Mouse (Mus musculus): ENCODE data around the gene Pou2f2. TPM values are rescaled to one million over a fixed set of nuclear protein-coding genes. Genes with fewer than 3 reads are reported as not detected.

The Pou2f2 gene
- total RNA-seq, 4 experiments from 2014 or later, result 0.90 to 3.5 (median 1.7) TPM

DNA sequence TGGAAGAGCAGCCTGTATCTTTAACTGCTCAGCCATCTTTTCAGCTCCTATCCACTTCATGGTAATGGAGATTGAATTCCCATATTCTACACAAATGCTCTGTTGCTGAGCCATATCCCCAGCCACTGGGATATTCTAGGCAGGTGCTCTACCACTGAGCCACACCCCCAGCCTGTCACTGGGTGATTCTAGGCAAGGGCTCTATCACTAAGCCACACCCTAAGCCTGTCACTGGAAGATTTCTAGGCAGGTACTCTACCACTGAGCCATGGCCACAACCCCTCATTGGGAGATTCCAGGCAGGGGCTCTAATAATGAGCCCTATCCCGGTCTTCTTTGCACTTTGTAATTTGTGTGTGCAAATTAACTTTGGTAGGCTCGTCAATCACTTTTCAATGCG is 15.6 kb upstream of the Pou2f2 start:
- DNase-seq, result no peak

DNA sequence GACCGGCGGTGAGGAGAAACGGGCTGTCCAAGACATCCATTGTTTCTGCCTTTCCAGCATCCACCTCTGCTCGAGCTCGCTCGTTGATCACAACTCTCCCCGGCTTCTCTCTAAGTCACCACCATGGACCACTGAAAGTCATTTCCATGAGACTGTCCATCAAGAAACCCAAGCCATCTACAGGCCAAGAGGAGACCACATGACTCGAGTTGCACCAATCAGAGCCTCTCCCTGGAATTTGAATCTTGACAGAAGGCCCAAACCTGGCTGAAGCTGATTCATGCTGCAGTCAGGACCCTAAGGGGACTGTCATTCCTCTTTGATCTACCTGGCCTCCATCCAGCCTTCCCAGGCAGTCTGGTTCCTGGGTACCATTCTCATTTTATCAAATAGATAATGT is 12.6 kb upstream of the Pou2f2 start:
- DNase-seq, result no peak

DNA sequence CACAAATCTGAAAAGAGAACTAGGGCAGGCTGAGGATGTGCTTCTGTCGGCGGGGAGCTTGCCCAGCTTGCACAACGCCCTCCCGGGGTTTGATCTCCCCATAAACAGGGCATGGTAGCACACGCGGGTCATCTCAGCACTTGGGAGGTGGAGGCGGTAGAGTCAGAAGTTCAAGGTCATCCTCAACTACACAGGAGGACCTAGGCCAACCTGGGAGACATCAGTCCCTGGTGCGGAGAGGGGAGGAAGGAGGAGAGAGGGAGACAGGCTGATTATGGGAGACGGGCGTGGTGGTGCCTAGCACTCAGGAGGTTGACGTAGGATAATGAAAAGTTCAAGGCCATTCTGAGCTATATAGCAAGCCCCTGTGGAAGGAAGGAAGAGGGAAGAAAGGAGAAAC is 11.3 kb upstream of the Pou2f2 start:
- DNase-seq, result no peak

DNA sequence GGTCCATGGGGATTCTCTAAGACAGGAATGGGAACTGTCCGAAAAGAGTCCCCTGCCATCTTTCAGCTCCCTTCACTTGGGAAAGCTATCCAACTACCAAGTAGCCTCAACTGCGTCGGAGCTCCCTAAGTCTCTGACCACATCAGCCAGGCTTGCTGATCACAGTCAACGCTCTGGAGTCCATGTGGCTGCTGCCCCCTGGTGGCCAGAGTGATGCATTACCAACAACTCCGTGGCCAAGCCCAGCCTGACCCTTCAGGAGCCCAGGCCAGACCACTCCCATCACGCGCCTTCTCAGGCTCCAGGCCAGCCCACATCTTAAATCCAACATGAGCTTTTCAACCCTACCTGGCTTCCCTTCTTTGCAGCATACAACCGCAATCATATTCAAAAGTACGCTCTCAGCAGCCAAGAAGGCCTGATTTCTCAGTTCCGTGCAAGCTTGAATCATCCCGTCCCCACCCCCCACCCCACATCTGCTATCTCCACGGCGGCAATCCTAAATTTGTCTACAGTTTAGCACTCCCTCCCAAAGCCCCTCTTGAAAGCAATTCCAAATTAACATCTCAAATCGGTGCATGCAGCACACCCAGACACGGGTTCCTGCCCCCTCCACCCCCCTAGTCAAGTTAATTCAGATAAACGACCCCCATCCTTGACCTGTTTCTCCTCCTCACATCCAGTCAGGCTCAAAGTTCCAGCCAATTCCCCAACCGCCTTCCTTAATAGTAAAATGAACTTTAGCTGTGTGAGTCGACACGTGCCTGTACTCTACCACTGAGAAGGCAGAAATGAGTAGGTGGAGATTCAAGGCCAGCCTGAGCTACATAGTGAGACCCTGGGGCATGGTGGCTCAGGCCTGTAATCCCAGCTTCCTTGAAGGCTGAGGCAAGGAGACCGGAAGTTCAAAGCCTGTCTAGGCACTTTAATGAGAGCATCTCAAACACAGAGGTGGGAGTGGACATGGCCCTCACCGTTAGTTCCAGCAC is 8.4 kb upstream of the Pou2f2 start:
- DNase-seq, result peak; percentile 69

DNA sequence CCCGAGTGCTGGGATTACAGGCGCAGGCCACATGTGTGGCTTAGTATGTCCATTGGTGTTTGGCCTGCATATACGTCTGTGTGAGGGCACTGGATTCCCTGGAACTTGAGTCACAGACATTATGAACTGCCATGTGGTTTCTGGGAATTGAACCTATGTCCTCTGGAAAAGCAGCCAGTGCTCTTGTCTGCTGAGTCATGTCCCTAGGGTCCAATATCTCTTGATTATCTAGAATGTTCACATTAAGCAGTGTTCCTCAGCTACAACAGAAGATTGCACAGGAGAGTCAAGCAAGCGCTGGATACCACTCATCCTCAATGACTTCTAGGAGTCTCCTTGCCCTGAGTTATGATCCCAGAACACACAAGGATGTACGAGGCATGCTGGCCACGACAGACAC is 4.6 kb upstream of the Pou2f2 start:
- no peak for DNase-seq

DNA sequence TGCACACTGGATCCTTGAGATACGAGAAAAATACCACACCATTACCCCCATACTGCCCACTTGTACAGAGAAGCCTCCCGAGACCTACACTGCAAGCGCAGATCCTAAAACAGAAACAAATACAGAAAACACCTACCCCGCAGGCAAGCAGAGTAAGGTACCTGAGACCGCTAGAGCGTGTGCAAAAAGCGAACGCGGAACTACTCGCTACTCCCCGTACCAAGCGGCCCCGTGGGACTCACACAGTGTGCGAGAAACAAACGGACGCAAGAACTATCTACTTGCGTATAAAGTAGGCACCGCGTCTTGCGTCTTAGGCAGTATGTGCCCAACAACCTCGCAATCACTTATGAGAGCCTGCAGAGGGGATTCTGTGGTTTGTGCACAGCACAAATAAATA is 2.3 kb upstream of the Pou2f2 start:
- no peak for DNase-seq

DNA sequence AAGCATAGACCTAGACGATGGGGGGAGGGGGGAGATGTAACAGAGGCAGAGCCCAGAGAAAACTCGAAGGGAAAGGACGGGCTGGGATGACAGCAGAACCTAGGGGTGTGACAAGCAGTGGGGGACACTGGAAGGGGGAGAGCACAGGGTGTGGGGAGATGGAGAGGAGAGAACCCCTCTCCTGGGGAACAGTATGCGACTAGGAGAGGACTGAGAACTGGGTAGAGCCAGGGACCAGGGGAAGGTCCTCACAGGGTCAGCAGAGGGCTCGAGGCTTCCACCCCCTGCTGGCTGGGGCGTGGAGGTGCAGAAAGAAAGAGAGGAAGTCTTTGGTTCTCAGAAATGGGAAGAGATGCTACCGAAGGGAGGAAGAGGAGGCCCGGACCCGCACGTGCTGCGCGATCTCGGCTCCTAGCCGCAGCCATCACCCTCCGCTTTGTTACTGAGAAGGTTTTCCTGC is 1.8 kb upstream of the Pou2f2 start:
- DNase-seq, result no peak

DNA sequence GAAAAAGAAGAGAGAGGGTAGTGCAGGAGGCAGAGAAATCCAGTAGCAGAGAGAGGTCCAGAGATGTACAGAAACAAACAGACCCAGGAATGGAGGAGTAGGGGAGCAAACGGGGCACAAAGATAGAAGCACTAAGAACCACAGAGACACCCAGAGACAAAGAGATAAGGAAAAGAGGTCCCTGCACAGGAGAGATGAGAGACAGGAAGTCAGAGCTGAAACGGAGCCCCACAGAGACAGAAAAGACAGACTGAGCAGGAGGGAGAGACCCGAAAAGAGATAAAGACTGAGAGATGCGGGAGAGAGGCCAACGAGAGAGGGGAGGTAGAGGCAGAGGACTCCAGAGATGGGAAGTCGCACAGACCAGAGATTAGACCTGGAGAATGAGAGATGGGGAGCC is 986 bp upstream of the Pou2f2 start:
- no peak for DNase-seq

DNA sequence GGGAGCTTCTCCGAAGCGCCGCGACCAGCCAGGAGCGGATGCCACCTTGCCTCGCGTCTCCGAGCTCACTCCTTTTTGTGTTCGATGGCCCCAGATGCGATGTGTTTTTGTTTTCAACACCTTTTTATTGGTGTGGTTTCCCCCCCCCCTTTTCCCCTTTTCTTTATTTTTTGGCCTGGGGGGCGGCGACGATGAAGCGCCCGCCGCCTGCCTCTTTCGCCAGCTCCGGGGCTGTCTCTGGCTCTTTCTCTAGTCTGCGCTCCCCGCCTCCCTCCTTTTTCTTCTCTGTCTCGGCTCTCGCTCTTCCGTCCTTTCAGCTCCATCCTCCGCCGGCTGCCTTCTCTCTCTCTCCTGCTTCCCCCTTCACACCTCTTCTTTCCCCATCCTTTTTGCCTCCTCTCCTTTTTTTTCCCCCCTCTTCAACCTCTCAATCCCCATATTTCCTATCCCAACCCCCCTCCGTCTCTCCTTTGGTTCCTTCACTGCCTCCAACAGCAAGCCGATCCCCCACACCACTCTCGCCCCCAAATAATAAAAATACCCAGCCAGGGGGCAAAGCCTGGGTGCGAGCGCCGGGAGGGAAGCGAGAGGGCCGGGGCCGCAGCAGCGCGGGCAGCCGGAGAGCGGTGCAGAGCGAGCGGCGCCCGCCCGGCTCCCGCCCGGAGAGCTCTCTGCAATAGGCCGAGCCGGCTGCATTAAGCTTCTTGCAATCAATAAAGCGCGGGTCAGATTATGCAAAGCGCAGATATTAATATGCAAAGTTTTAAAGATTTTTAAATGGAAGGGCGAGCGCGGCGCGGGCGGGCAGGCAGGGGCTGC is 530 bp downstream of the Pou2f2 start:
- DNase-seq, result no peak

DNA sequence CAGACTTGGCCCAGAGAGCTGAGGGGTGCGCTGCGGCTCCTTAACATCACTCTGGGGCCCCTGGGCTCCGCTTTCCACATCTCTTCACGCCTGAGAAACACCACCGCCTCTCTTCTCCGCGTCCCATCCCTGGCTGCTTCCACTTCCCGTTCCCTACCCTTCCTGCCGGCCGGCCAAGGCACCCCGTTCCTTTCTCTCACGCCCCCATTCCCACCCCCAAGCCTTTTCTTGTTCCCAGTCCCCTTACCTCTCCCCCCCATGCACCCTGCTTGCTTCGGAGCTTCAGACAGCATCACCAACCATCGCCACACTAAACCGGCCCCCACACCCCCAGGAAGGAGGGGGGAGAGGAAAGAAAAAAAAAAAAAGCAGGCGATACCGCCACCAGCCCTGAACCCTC is 1.2 kb downstream of the Pou2f2 start:
- no peak for DNase-seq

DNA sequence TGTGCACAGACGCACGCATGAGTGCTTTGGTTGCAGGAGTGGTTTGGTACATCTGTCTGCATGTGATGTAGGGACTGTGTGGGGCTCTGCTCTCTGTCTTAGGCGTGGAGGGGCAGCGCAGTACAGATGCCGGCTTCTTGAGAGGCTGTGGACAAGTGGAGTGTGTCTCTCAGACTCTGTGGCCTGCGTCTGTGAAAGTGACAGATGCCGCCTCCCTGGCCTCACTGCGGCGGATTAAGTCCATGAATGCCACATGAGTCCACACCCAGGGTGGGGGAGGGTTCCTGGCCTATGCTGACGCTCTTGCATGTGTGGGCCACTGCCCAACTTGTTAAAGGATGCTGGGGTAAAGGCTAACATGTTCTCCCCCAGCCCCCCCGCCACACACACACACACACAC is 5.2 kb downstream of the Pou2f2 start:
- DNase-seq, result no peak

DNA sequence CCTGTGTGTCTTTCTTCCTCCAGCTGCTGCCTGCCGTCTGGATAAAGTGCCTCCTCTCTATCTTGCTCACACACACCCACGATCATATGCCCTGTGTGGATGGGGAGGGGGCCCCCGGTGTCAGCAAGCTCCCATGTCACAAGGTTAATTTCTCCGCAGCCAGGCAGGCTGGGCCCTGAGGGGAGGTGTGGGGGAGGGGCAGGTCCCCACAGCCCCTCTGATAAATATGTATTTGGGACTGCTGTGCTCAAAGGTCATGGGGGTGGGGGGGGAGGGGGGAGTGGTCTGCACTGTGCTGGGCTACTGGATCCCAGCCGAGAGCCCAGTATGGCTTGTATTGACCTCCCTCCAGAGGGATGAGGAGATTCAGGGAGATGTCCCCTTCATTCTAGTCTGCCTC is 6.9 kb downstream of the Pou2f2 start:
- DNase-seq, result no peak

DNA sequence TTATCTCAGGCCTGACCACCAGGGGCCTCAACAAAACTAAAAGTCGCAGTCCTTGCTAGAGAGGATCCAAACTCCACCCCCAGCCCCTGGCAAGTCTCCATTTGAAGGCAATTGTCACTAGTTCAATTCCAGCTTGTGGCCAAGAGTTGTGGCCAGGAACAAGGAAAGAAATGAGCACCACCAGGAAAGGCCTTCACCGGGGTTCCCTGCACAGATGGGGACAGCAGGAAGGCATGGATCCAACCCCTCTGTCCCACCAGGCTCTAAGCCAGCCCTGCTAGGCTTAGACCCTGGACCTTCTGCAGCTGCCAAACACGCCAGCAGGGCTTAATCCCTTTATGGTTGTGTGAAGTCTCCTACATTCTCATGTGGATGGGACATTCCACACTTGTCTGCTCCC is 8.9 kb downstream of the Pou2f2 start:
- no peak for DNase-seq

DNA sequence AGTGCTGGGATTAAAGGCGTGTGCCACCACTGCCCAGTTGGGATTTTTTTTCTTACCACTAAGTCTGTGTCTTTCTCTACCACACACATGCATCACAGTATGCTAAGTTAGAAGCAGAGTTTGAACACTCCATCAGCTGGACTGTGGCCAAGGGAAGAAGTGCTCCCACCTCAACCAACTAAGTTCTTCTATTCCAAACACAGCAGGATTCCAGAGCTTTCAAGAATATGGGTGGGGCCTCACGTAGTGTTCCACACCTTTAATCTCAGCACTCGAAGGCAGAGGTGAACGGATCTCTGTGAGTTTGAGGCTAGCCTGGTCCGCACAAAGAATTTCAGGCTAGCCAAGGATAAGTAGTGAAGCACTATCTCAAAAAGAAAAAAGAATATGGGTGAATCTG is 13.4 kb downstream of the Pou2f2 start:
- no peak for DNase-seq

DNA sequence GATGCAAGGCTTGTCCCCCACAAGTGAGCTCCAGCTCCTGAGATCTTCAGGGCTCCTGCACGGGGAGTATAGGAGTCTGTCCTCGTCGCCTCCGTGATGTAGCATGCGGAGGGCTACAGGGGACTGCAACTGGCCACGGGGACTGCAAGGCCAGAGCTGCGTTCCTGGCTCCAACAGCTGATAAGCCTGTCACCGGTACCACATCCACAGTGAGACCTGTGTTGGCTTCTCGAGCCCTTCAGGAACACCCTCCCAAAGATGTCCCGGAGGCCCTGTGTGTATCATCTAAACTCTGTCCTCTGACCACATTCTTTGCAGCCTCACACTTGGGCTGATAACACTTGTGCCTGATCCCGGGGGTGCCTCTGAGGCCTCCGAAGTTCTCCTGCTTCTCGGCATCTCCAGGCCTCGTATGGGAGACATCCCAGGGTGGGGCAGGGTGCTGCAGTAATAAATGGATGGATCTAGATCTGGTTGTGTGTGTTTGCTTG is 23.3 kb downstream of the Pou2f2 start:
- DNase-seq, result no peak

DNA sequence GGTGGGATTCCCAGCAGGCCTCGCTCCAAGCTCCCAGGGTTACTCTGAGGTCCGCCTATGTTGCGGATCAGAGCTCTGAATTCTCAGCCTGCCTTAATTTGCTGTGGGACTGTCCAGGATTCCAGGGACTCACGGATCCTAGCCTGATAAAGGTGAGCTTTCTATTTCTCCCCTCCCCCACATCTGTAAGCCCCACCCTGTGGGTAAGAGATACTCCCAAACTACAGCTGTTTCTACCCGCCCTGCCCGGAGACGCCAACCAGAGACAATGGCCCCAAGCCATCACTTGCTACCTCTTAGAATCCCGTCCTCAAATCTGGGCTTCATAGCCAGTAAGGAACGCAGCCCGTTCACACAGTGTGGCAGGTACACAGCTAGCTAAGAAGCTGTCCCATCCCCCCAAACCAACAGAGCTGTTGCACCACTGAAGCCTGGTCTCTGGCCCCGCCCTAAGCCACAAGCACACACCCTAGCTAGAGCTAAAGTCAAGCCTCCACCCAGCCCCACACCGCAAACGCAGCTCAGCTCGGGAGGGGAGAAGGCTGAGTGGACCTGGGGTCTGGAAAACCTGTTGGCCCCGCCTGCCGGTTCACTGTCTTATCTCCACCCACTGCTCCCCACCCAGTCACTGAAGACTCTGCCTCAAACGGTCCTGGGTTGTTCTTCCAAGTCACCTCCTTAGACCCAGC is 23.9 kb downstream of the Pou2f2 start:
- DNase-seq, result no peak

DNA sequence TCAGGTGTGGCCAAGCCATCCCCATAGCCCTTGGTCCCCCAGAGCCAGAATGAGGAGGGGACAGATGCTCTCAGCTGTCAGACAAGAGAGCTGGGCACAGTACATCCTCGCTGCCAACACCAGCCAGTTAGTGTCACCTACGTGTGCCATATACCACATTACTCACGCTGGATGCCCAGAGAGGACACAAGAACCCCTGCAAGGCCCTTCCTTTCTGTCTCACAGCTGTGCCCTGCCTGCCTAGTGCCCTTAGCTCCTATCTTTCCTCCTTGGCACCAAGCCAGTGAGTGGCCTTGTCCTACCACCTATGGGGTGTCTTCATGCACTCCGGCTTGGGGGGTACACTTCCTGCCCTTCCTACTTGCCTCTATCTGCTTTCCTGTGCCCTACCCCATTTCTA is 24.9 kb downstream of the Pou2f2 start:
- DNase-seq, result no peak

DNA sequence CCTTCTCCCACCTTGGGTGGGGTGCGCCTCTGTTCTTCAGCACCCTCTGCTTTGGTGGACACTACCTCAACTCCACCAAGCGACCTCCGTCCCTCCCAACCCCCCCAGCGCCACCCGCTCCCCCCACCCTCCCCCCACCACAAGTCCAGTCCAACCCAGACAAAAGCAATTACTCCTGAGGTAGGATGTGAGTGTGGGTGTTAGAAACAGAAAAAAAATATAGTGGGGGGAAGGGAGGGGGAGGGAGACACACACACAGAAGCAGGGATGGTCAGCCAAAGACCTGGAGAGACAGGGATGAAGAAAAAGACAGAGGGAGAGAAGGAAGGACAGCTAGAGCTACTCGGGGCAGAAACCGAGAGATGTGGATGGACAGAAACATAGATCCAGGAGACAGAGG is 25.7 kb downstream of the Pou2f2 start:
- DNase-seq, result no peak

DNA sequence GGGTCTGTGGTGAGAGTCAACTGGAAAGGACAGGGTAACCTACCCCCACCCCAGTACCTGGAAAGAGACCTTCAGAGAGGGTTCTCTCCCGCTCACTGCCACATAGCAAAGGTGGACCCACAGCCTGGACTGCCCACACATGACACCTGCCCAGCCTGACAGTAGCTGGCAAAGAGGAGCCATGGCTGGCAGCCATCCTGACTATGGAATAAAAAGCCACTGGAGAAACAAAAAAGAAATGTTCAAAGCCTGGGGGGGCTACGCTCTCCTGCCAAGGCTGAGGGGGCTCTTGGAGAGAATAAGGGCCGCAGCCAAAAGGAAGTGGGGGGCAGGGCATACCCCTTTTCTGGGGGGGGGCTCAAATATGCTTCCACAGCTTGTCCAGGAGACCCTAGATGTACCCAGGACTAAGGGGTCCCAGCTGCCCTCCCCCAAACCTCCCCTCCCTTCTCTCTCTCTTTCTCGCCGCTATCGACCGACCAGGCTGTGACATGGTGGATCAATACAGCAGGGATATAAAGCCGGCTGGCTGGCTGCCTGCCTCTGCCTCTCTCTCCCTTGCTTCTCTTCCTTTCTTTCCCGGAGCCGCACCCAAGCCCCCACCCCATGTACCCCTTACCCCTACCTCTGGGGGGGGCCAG is 27.5 kb downstream of the Pou2f2 start:
- DNase-seq, result no peak

DNA sequence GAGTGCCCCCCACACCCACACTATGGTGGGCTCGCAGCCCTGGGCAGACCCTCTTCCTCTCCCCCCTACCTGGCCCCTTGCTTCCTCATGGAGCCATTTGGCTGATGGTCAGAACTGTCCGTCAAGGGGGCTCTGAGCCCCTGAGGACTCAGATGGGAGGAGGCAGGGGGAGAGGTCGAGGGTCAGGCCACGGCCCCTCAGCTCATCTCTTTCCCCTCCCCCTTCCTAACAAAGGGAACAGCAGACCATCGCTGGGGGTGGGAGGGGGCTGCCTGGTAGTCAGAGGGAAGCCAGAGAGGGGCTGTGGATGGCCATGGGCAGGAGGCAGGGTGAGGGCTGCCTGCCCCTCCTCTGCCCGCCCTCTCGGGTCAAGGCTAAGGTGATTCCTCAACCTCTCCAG is 28.5 kb downstream of the Pou2f2 start:
- DNase-seq, result no peak

DNA sequence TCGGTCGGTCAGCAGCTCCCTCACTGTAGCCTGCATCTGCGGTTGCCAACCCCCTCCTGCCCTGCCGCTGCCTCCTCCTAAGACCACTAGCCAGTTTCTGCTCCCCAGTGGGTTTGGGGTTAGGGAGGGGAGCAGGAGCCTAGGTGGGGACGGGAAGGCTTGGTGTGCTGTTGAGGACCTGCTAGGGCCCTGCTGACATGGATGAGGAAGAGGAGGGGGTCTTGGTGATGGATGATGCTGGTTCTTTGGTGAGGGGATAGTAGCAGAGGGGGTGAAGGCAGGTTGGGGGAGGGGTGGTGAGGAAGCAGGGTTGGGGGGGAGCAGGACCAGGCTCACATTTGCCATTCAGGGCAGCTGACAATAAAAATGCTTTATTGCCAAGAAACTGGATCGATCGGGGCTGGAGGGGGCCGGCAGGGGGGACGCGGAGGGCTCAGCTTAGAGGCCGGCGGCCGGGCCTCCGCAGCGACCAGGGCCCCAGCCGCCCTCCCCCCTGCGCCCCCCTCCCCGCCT is 29.3 kb downstream of the Pou2f2 start:
- DNase-seq, result no peak

DNA sequence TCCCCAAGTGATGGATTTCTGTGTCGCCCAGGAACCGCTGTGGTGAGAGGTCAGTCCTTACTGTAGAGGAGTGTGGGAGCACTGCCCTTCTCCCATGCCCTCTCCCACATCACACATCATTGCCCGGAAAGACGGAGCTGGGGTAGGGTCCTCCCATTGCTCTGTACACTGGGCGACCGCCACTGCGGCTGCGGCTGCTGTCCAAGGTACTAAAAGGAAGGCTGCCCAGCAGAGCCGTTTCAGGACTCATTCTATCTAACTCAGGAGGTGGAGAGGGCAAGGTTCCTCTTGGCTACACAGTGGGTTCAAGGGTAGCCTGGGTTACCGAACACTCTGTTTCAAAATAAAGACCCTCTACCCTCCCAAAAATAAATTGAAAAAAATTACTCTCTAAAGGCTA is 33.6 kb downstream of the Pou2f2 start:
- no peak for DNase-seq

Data from adrenal gland, adult 8-10 months (tissue).